Mouse (Mus musculus) bone marrow macrophage, adult 2 months (primary cell): ENCODE results near the gene Tspan7. TPM values are rescaled to one million over a fixed set of nuclear protein-coding genes. Genes with fewer than 3 reads are reported as not detected.
A peak's percentile ranks its signal among the peaks of the same experiment; 100 is the strongest.

ENCODE experiments used
- H3K27ac ChIP-seq: 2 replicates; pipeline ENCODE4 v1.5.1; 2012; ENCODE audit warnings: low read depth, low read length; ENCODE audit not compliant: insufficient read depth
- H3K4me1 ChIP-seq: 2 replicates; pipeline ENCODE4 v1.6.1; 2012; ENCODE audit warnings: low read length; ENCODE audit not compliant: control insufficient read depth, insufficient read depth
- H3K4me3 ChIP-seq: 2 replicates; pipeline ENCODE4 v1.5.1; 2012; ENCODE audit warnings: mild to moderate bottlenecking, low read length, moderate library complexity; ENCODE audit not compliant: insufficient read depth
- CTCF ChIP-seq: IDR thresholded peaks from 2 replicates; pipeline ENCODE4 v1.5.1; 2012; ENCODE audit warnings: low read depth, mild to moderate bottlenecking, low read length, moderate library complexity
- POLR2A ChIP-seq: IDR thresholded peaks from 2 replicates; pipeline ENCODE4 v1.6.1; 2012; ENCODE audit warnings: mild to moderate bottlenecking, low read depth, low read length, borderline replicate concordance
- polyA plus RNA-seq: library from polyadenylated mRNA; stranded (reverse); fragments of >200 nt; gene quantifications from 2 replicates; pipeline ENCODE4 v1.2.4, GENCODE M21; 2012; ENCODE audit not compliant: missing spikeins, insufficient read depth, insufficient read length

The Tspan7 gene
- polyA plus RNA-seq, 1 experiment = 0.21 TPM

DNA sequence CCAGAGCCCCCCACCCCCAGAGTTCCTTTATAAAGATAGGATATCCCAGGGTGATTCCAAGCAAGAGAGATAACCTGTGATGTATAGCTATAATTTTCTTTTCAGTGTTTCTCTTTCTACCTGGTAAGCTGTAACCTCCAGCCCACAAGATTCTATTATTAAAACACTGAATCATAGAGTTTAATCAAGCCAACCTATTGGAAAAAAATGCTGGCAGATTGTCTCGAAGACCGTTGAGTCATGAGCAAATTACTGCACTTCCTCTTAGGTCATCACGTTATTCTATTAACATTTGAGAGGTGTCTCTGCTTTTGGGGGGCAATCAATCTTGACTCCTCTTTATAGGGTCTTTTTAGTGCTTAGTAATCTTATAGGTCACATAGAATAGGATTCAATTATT lies 61.9 kb downstream of the Tspan7 start:
- Histone ChIP-seq H3K27ac (no peak overlapping the region), H3K4me1 (peaks cover 11% of the 10 kb centered on the region), H3K4me3 (no peak overlapping the region)
- no peak for TF ChIP-seq CTCF
- TF ChIP-seq POLR2A = no peak

DNA sequence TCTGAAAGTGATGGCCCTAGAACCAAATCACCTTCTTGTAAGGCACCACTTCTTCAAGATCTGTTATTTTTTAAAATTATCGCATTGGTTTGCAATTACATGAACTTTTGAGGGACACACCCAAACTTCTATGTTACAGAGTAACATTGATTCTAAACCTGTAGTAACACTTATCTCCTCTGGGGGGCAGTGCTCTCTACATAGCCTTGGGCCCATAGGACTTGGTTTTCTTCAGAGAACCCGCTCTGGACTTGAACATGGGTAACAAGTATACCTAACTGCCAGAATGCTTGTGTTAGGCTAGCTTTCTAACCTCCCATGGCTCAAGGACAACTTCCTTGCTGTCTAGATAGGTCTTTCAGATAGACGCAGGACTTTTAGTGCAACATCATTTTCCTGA lies 64.8 kb downstream of the Tspan7 start:
- peaks cover 11% of the 10 kb centered on the region for H3K4me1 ChIP-seq
- TF ChIP-seq CTCF (no peak), POLR2A (no peak)
- H3K4me3 ChIP-seq = no peak overlapping the region
- no peak overlapping the region for H3K27ac ChIP-seq

DNA sequence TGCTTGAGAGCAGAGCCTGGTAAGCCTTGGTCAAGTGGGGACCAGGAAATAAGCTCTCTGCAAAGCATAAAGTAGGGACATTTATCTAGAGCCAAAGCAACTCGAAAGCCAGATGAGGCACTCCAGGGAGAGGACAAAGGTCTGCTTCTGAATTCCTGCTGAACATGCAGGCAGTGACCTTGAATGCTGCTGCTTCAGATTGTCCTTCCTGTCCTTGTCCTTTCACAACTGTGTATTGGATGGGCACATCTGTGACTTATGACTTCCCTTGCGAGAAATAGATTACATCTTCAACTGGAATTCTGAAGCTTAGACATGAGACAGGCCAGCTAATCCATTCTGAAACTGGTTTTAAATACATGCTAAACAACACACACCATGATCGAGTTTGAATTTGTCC lies 71.9 kb downstream of the Tspan7 start:
- TF ChIP-seq POLR2A = no peak
- no peak for TF ChIP-seq CTCF
- Histone ChIP-seq H3K4me1 (peaks cover 7% of the 10 kb centered on the region), H3K4me3 (no peak overlapping the region), H3K27ac (no peak overlapping the region)

DNA sequence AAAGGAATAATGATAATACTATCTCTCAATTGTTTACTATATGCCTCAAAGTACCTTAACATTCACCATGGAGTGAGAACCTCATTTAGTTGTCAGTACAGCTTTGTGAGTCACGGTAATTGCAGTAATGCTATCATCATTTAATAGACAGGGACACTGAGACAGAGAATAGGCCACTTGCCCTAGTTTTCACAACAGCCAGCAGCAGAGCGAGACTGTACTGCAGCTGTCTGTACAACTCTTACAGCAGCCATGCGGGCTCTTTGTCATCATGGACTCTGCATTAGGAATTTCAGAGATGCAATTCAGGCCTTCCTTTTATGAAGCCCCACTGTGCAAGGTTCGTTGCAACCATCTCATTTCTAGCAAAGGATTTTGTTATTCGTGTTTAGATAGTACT lies 72.6 kb downstream of the Tspan7 start:
- Histone ChIP-seq H3K27ac (peak overlapping the region; percentile 52), H3K4me3 (no peak overlapping the region), H3K4me1 (peaks cover 7% of the 10 kb centered on the region)
- no peak for TF ChIP-seq CTCF
- no peak for TF ChIP-seq POLR2A

DNA sequence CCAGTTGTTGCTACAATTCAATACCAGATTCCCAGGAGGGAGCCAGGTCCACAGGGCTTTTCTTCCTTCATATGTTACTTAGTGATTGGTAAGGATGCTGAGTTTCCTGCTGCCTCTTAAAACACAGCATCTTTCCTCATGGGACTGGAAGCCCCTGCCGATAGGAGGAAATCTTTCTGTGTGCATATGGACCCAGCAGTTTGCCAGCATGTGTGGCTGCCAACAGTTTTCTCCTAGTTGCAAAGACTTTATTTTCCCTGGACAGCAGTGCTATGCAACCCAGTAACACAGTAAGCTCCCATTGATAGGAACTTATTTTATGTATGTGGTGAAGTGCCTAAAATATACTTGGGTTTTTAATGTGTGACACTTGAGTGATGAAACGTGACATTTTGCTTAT lies 73.7 kb downstream of the Tspan7 start:
- peak overlapping the region; percentile 74 for H3K27ac ChIP-seq
- no peak for TF ChIP-seq CTCF
- no peak for TF ChIP-seq POLR2A
- H3K4me3 ChIP-seq = no peak overlapping the region
- peaks cover 7% of the 10 kb centered on the region for H3K4me1 ChIP-seq

DNA sequence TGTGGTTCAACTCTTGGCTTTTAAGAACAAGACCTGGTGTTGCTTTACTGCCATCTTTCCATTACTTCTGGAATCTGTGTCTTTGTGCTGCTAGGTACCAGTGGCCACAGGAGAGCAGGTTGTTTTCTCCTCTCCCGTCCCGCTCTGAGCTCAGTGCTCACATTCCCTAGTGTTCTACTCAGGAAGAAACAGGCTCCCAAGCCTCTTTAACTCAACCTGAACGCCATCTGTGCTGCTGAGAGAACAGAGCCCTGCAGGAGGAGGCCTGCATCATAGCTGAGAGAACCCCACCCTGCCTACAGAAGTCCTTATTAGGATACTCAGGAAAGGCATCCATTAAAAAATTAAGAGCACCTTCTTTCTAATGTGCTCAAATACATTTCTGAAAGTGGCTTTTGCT lies 80.9 kb downstream of the Tspan7 start:
- H3K27ac ChIP-seq = no peak overlapping the region
- no peak overlapping the region for H3K4me3 ChIP-seq
- no peak for TF ChIP-seq CTCF
- TF ChIP-seq POLR2A = no peak
- 0 out of 2 replicates have a peak, but pooled peaks cover 2% of the 10 kb centered on the region for H3K4me1 ChIP-seq

DNA sequence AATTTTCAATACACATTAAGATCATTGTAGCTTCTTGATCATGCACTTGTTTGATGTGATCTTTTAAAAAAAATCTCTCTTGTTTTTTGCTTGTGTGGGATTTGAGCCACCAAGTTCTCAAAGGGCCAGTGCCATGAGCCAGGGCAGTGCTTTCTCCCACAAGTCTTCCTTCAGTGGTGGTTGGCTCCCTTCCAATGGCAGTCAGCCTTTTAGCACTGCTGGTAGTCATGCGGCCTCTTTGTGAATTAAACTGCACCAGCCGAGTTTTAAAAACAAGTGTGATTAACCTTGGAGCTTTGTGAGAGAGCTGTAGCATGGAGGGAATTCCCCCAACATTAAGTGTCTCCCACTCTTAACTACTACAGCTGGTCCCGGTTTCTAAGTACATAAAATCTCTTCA lies 89.6 kb downstream of the Tspan7 start:
- H3K27ac ChIP-seq = no peak overlapping the region
- H3K4me1 ChIP-seq = no peaks in the 10 kb centered on the region
- TF ChIP-seq POLR2A (no peak), CTCF (no peak)
- H3K4me3 ChIP-seq = no peak overlapping the region

DNA sequence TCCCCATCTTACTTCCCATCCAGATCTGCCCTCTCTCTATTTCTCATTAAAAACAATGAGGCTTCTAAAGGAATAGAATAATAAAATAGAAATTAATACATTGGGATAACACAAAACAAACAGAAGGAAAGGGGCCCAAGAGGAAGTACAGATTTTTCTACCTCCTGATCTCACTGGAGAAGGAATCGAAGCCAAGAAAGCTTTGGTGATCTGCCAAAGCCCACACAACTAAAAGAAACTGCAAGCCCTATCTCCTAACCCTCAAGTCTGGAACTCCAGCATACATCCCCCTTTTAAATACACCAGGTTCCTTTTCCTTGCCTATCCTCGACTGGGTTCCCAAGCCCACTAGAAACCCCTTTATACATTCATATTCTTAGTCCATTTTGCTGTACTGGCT lies 90.4 kb downstream of the Tspan7 start:
- H3K4me3 ChIP-seq = no peak overlapping the region
- no peaks in the 10 kb centered on the region for H3K4me1 ChIP-seq
- H3K27ac ChIP-seq = no peak overlapping the region
- TF ChIP-seq CTCF (no peak), POLR2A (no peak)

DNA sequence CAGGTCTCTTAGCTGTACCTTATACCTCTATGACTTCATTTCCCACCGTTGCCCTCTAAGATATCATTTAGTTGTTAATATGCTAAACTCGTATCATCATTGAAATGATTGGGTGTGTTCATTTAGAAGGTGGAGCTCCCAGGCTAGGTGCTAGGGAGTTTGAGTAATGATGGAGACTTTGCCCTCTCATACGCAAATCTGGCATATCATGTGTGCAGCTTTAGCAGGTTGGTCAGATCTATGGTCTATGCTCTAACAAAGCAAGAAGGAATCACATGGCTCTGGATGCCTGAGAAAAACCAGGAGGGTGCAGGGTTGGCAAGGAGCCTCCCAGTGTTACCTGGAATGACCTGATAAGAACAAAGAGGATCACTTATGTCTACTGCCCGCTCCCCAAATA lies 91.4 kb downstream of the Tspan7 start:
- no peak overlapping the region for H3K4me3 ChIP-seq
- TF ChIP-seq POLR2A = no peak
- TF ChIP-seq CTCF = no peak
- H3K27ac ChIP-seq = no peak overlapping the region
- H3K4me1 ChIP-seq = no peaks in the 10 kb centered on the region

DNA sequence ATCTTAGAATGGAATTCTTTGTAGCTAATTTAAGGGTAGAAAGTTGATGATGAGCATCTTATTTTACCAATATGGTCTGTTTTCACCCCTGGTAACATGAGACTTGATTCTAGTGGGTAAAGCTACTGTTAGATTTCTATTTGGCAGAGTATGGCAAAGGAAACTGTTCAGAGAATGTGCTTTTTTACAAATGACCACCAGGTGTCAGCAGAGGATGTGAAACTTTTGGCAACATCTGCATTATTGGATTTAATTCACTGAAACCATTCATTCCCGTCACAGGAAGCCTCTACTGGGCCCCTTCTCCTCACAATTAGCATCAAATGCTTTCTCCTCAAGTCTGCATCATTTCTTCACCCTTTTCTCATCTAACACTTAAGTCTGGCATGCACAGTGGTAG lies 92.4 kb downstream of the Tspan7 start:
- H3K27ac ChIP-seq = no peak overlapping the region
- TF ChIP-seq POLR2A = no peak
- no peak for TF ChIP-seq CTCF
- H3K4me3 ChIP-seq = no peak overlapping the region
- H3K4me1 ChIP-seq = no peaks in the 10 kb centered on the region

DNA sequence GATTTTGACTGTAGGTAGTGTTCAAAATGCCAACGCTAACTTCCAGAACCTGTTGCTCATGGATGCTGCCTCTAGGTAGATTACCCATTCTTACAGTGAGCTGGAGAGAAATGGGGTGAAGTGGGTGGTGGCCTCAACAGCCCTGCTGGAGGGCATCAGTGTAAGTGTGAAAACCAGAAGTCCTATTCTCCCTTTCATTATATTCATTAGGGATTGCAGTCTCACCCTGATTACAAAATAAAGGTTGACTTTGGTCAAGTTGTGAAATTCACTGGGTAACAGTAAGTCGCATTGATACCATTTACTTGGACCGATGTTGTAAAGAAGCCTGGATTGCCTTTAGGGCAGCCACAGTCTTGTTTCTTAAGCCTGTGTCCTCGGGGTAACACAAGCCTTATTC lies 97.8 kb downstream of the Tspan7 start:
- H3K4me1 ChIP-seq = no peaks in the 10 kb centered on the region
- H3K27ac ChIP-seq = no peak overlapping the region
- H3K4me3 ChIP-seq = no peak overlapping the region
- TF ChIP-seq POLR2A (no peak), CTCF (no peak)
